Mouse (Mus musculus) kidney, postnatal 14 days (tissue): ENCODE data around the gene Dlx5.

Experiments
- DNase-seq: peaks from one replicate; pipeline ENCODE4 v3.0.0; 2022; ENCODE audit warnings: mixed read lengths

Gene Dlx5

DNA sequence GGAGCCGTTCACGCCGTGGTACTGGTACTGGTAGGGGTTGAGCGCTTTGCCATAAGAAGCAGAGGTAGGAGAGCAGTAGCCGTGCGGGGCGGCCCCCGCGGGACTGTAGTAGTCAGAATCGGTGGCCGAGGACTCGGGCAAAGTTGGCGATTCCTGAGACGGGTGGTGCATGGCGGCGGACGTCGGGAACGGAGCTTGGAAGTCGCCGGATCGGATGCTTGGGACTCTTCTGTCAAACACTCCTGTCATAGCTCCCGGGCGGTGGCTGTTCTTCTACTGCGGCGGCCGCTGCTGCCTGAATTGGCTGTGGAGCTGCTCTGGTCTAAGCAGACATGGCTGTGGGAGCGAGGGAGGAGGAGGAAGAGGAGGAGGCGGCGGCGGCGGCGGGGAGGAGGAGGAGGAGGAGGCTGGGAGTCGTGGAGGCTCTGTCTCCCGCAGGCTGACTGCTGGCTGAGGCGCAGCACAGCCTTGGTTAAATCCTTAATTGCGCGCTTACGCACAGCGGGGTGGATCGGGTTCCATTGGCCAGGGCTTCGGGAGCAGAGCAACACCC is at the start of gene Dlx5:
Gene Dlx5, minus strand, starts transcription at position 448 of the 553 bp plus-strand sequence.
- peak; percentile 48 for DNase-seq

DNA sequence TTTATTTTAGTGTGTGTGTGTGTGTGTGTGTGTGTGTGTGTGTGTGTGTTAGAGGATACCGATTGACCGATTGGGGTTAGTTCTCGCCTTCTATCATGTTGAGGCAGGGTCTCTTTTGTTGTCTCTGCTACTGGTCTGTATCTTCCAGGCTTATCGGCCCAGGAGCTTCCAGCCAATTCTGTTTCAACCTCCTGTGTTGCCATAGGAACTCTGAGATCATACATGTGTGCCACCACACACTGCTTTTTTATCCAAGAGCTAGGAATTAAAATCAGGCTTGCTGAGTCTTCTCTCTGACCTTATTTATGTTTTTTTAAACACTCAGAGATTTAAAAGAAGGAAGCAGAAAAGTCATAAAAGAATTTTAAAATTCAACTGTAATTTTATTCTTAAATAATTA is 49.6 kb upstream of the Dlx5 start:
- DNase-seq, result no peak

DNA sequence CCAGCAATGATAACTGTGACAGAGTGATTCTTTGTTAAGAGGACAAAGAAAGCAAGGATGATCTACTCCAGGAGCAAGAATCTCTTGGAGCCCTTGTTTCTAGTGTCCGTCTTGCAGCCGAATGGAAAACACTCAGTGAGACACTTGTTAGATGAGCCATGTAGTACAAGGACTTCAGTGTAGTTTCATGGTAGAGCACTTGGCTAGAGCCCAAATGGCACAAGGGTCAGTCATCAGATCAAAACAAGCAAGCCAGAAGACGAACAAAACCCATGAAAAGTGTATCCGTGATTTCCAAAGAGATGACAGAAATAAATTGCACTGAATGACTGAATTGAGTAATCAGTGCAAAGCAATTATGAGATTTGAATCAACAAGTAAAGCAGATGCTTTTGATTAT is 48.9 kb upstream of the Dlx5 start:
- no peak for DNase-seq

DNA sequence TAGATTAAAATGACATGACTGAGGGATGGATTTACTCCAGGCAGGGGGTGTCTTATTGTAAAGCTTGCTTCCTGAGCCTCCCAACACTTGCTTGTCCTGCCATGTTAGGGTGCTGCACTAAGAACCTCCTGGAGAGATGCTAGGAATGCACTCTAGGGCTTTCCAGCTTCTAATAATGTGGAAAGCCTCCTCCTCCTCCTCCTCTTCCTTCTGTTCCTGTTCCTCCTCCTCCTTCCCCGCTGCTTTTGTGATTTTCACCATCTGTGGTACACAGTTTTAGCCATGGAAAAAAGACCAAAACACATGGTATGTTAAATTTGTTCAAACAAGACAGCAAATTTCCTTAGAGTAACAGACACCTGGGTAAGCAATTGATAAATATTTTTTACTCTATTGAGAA is 43.4 kb upstream of the Dlx5 start:
- no peak for DNase-seq

DNA sequence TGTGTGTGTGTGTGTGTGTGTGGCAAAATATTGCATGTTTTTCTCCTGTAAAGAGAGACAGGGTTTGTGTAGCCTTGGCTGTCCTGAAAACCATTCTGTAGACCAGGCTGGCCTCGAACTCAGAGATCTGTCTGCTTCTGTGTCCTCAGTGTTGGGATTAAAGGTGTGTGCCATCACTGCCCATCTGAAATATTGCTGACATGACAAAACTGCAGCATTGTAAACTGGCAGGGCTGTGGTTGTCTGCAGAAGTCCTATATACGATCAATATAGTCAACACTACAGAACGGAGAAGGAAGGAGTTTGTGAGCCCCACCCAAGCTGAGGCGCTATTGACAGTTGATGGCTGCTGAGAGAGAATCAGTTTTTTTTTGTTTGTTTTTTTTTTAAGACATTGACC is 35.4 kb upstream of the Dlx5 start:
- DNase-seq, result no peak

DNA sequence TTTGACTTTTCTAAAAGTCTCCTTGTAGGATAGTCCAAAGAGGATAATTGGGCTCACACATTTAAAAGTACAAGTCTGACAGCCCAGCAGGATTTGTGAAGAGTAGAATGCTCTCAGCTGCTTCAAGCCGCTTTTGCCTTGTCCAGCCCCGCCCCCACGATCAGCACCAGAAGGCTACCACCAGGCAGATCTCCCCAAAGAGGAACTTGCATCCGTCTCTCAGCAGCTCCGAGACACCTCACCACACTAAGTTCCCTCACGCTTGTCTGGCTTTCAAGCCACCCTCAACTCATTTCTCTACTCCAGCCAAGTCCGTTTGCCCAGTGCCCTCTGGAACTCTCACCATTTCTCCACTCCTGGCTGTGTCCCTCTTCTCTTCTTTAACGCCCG is 33.6 kb upstream of the Dlx5 start:
- DNase-seq, result no peak

DNA sequence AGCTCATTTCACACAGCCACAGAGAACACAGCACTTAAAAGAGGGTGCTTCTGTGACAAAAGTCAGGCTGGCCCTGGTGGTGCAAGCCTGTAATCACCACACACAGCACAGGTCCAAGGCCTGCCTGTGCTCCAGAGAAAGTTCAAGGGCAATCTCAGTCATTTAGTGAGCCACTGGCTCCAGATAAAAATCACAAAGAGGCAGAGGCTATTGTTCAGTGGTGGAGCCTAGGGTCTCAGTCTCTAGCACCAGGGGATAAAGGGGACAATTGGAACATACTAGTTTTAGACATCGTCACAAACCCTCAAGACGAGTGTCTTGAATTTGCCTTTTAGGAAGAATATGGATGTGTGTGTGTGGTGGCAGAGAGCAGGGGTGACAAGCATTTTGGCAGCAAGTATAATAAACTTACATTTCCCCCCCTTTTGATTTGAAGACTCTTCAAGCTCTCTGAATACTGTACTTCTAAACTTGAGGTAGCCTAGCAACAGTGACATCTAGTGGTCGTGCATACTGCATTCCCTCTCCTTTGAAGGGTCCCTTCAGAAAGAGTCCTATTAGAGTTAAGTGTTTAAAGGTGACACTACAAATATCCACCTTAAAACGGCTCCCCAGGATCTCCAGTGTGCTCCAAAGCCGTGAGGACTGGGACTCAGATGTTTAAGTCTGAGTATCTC is 33.1 kb upstream of the Dlx5 start:
- peak; percentile 56 for DNase-seq

- DNase-seq, result no peak
These were observed 32.4 kb upstream of the Dlx5 start for GRCm38 (mm10) chr6:6914304-6914703.

GRCm38 (mm10) chr6:6909586-6909985 is 27.7 kb upstream of the Dlx5 start:
- DNase-seq, result peak; percentile 53

DNA sequence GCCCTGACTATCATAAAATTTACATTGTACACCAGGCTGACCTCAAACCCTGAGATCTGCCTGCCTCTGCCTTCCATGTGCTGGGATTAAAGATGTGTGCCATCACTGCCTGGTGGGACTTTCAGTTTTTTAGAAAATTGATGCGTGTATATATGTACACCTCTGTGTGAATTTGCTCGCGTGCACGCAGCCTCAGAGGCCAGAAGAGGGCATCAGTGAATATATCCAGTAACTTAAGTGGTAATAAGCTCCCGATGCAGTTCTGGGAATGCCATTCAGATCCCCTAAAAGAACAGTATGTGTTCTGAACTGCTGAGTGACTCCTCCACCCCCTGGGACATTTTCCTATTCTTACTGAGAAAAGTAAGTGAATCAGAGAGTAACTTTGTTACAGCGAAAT is 8.2 kb upstream of the Dlx5 start:
- no peak for DNase-seq

GRCm38 (mm10) chr6:6886225-6886624 is 4.3 kb upstream of the Dlx5 start:
- no peak for DNase-seq

GRCm38 (mm10) chr6:6884897-6885296 is 3.0 kb upstream of the Dlx5 start:
- peak; percentile 50 for DNase-seq

DNA sequence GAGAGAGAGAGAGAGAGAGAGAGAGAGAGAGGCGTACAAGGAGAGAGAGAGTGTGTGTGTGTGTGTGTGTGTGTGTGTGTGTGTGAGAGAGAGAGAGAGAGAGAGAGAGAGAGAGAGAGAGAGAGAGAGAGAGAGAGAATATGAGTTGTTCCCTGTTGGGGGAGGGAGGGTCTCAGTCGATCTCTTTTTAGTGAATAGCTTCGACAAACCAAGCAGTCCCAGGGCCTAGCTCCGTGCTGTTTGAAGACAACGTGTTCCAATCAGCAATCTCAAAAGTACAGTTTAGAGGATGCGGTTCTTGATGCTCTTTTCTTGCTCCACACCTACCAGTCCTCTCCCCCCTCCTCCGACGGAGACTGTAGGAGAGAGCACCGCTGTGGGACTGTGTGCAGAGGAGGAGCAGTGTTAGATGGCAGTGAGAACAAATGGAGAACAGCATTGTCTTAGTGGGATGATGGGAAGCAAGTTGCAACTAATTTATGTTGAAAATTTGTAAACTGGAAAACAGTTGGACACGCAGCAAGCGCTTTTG is 447 bp upstream of the Dlx5 start:
- no peak for DNase-seq

- no peak for DNase-seq
These were observed 709 bp downstream of the Dlx5 start for GRCm38 (mm10) chr6:6881115-6881637.

DNA sequence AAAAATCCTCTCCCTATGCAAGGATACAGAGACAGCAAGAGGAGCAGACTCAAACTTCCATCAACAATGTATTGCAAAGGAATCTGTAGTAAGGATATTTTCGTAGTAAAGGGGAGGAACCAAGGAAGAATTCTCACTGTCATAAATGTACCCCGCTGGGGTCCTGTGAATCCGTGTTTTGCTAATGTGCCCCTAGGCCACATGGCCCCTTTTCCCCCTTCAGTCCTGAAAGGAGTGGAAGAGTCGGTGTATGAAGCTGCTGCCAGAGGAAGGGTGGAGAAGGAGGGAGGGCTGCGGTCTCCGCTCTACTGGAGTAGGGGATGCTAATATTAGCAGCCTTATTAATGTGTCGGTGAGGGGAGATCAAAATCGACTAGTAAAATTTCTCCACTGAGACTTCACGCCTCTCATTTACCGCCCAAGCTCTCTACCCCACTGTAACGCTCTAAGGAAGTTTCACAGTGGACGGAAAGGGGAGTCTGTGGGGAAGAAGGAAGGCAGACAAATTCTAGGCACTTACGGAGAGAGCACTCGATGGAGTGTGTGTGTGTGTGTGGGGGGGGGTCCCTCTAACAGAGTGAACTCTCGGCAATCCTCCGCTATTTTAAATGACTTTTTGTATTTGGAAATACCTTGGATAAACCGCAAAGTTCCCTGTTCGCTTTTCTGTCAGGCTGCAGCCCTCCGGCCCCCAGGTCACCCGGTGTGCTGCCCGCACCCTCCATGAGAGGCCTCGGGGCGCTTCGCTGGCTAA is 1.3 kb downstream of the Dlx5 start:
- no peak for DNase-seq

DNA sequence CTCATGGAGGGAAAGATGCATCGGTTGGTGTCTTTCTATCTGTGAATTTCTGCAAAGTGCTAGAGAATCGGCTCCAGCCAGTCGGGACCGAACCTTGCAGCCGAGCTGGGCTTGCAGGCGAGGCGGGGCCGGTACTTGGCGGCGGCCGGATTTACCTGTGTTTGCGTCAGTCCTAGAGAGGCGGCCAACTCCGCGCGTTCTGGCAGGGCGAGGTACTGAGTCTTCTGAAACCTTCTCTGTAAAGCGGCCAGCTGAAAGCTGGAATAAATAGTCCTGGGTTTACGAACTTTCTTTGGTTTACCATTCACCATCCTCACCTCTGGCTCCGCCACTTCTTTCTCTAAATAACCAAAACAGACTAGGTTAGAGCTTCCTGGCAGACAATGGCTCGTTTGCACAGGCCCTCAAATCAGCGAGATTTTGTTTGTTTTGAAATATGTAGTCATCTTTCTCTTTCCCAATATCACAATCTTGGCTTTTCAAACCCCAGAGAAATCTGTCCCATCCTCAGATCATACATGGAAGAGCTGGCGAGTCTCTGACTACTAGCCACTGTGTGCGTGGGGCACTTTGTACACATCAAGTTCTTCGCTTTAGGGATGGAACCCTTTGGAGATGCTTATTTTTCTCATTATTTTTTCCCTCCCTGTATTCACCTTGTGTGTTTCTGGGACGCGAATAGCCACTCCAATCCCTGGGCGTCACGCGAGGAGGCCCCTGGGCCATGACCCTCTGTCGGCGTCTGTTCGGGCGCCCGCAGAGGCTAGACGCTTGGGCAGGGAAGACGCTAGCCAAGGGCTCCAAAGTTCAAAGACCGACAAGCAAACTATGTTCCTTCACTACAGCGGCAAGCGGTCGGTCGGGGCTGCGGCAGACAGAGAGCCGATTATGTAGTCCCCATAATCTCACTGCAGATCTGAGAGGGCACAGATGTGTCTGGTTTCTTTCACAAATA is 2.2 kb downstream of the Dlx5 start:
- DNase-seq, result no peak

DNA sequence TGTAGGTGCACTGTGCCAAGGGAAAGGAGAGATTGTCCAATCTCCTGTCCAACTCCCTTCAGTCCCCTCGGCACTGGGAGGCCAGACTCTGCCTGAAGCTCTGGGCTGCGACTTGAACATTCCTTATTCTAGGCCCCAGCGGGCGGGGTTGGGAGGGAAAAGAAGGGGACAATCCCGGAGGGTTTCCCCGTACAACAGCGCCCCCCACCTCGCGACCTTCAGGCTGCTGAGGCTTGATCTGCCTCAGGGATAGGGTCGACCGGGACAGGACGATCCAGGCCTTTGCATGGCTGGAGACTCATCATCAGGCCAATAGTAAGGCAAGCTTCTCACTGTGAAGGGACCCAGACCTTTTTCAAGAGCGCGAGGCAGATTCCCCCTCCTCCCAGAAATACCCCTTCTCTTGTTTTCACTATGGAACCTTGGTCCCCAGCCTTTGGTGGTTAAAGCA is 3.0 kb downstream of the Dlx5 start:
- DNase-seq, result no peak

DNA sequence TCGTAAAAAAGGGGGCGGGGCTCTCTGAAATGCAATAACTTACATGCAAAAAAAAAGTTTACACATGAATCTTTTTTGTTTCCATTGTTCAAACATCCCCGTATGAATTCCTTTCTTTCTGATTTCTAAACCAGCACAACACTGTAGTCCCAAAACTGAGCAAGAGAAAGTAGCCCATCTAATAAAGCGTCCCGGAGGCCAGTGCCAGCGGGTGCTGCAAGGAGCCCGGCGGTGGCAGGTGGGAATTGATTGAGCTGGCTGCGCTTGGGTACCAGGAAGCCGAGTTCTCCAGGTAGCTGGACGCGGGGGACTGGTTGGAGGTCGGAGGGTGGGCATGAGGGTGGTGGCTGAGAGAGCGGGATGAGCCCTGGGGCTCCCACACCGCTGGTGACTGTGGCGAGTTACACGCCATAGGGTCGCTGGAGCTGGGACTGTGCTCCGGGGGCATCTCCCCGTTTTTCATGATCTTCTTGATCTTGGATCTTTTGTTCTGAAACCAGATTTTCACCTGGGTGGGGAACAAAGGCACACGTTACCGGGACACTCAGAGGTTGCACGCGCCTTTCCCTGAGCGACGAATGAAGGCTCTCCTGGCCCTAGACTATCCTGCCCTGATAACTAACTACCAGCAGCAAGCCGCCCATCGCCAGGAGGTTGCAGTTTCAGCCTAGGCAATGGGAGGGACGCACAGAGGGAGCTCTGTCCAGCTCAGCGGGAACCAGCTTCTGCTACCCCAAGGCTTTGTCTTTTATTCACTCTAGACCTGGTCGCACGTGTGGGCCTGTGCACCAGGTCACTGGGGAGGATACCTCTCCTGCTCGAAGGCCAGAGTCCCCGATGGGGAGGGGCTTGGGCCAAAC is 3.7 kb downstream of the Dlx5 start:
- DNase-seq, result no peak

DNA sequence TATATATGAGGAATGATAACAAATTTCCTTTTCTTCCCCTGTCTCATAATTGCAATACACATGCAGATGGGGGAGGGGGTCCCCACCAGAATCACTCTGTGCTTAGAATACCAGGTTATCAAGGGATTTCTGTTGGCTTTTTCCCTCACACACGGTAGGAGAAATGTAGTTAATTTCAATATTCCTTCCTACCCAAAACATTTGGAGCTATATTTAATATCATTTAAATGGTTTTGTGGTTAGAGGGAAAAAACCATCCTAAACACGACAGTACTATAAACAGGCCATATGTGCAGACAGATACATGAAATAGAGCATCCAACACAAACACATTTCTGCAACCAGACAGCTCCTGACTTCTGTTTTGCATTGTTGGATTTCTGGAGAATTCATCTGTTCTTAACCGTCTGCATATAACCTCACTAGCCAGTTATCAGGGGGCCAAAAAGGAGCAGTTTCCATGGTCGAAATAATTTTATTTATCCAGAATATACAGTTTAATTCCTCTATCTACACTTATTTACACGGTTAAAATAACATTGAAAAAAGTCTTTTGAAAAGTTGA is 4.5 kb downstream of the Dlx5 start:
- DNase-seq, result no peak

GRCm38 (mm10) chr6:6876731-6877130 is 5.2 kb downstream of the Dlx5 start:
- no peak for DNase-seq

DNA sequence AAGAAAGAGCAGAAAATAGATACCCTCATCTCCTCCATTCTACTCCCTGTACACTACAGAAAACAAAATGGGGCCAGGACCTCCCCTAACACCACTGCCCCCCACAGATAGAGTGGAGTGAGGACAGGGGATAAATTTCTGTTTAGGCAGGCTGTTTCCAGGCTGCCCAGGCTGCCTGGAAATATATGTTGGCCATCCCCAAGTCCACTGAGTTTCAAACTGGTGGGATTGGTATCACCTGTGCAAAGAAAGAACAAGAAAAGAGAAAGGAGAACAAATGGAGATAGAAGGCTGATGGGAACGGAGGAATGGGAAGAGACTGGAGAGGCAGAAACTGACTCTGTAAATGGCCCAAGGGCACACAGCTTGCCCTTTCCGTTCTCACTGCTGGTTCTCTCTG is 5.7 kb downstream of the Dlx5 start:
- DNase-seq, result no peak
